Mouse (Mus musculus) adipocyte (in vitro differentiated cells): ENCODE measurements around the gene Tsks.

Experiments
- DNase-seq: peaks from one replicate; pipeline ENCODE4 v3.0.0-alpha.2; 2016; ENCODE audit warnings: low spot score

Tsks gene

GRCm38 (mm10) chr7:44942904-44943303 lies at the start of gene Tsks:
Tsks (plus strand) TSS chr7:44943204.
- no peak for DNase-seq

- no peak for DNase-seq
Observed at GRCm38 (mm10) chr7:44894175-44894574, 48.8 kb upstream of the Tsks start.

- DNase-seq = no peak
Observed at GRCm38 (mm10) chr7:44895206-44895592, 47.8 kb upstream of the Tsks start.

GRCm38 (mm10) chr7:44895593-44896434 lies 47.2 kb upstream of the Tsks start, which contains the start of gene Fuz:
Fuz (plus strand) TSS chr7:44896079.
- DNase-seq = peak; percentile 93

GRCm38 (mm10) chr7:44896499-44896898 lies 46.5 kb upstream of the Tsks start:
- DNase-seq = no peak

GRCm38 (mm10) chr7:44898607-44899006 lies 44.4 kb upstream of the Tsks start:
- DNase-seq = no peak

- no peak for DNase-seq
Observed at GRCm38 (mm10) chr7:44900632-44901031, 42.4 kb upstream of the Tsks start.

GRCm38 (mm10) chr7:44901230-44901722 lies 41.7 kb upstream of the Tsks start:
- no peak for DNase-seq

GRCm38 (mm10) chr7:44905430-44905829 lies 37.6 kb upstream of the Tsks start:
- DNase-seq = no peak

- DNase-seq = no peak
Observed at GRCm38 (mm10) chr7:44908706-44909476, 34.1 kb upstream of the Tsks start.

- no peak for DNase-seq
Observed at GRCm38 (mm10) chr7:44914396-44914795, 28.6 kb upstream of the Tsks start.

- no peak for DNase-seq
Observed at GRCm38 (mm10) chr7:44915314-44915713, 27.7 kb upstream of the Tsks start.

GRCm38 (mm10) chr7:44916191-44916590 lies 26.8 kb upstream of the Tsks start:
- DNase-seq = no peak

- no peak for DNase-seq
Observed at GRCm38 (mm10) chr7:44916881-44917280, 26.1 kb upstream of the Tsks start.

GRCm38 (mm10) chr7:44918219-44918618 lies 24.8 kb upstream of the Tsks start:
- no peak for DNase-seq

- no peak for DNase-seq
Observed at GRCm38 (mm10) chr7:44919127-44919526, 23.9 kb upstream of the Tsks start.

GRCm38 (mm10) chr7:44922530-44922929 lies 20.5 kb upstream of the Tsks start:
- no peak for DNase-seq

- DNase-seq = no peak
Observed at GRCm38 (mm10) chr7:44925468-44925867, 17.5 kb upstream of the Tsks start.

- DNase-seq = no peak
Observed at GRCm38 (mm10) chr7:44928570-44928969, 14.4 kb upstream of the Tsks start.

GRCm38 (mm10) chr7:44929204-44930151 lies 13.5 kb upstream of the Tsks start, which contains the start of gene Ap2a1:
Ap2a1 (minus strand) TSS chr7:44929496.
- peak; percentile 99 for DNase-seq

GRCm38 (mm10) chr7:44938680-44939079 lies 4.3 kb upstream of the Tsks start:
- DNase-seq = no peak

GRCm38 (mm10) chr7:44949922-44950321 lies 6.9 kb downstream of the Tsks start:
- DNase-seq = no peak
